16 mouse cellular contexts compared by ENCODE assay signal in genomic region chr4:34315848-34316247, GRCm38 (mm10).
DNase-seq lines count a peak whose midpoint lies in the region; ATAC-seq and TF ChIP-seq lines count a peak whose summit lies in the region.
"Had no signal": no experiment of that assay in that cellular context is flagged by ENCODE, and none has a peak within 500 bp of the region (broad histone marks: within the 10 kb centered on the region; RNA-seq: fewer than 3 reads in every experiment).

No protein-coding gene starts in this region.

- 0 out of 2 replicates have a peak, but pooled peaks cover 7% of the 10 kb centered on the region for H3K4me1 ChIP-seq in intestine, embryonic 14.5 days (replicated peaks; ENCODE audit: control insufficient read depth, insufficient read depth, low read length)
- no peaks in the 10 kb centered on the region for H3K4me1 ChIP-seq in intestine, postnatal 0 days (replicated peaks; ENCODE audit: control insufficient read depth, insufficient read depth, low read length)
- H3K4me1 ChIP-seq in lung, embryonic 14.5 days (ENCODE audit: insufficient read depth) = peaks cover 9% of the 10 kb centered on the region; the same call in 1 of the 2 replicates
- peaks cover 13% of the 10 kb centered on the region; the same call in 1 of the 2 replicates for H3K4me1 ChIP-seq in embryonic facial prominence, embryonic 14.5 days (ENCODE audit: control insufficient read depth, insufficient read depth, low read length)
- peaks cover 9% of the 10 kb centered on the region for H3K4me1 ChIP-seq in limb, embryonic 15.5 days
- H3K4me1 ChIP-seq in hindbrain, embryonic 16.5 days (ENCODE audit: control insufficient read depth, insufficient read depth, low read depth, low read length) = no peaks in the 10 kb centered on the region
- H3K4me1 ChIP-seq: forebrain, embryonic 10.5 days; heart, embryonic 12.5 days; liver, embryonic 15.5 days had no signal

- peaks cover 5% of the 10 kb centered on the region; the same call in 1 of the 2 replicates for H3K9me3 ChIP-seq in intestine, embryonic 14.5 days (ENCODE audit: control insufficient read depth, low read length)
- H3K9me3 ChIP-seq in intestine, postnatal 0 days (ENCODE audit: control insufficient read depth) = no peaks in the 10 kb centered on the region
- H3K9me3 ChIP-seq in lung, embryonic 14.5 days (ENCODE audit: low read depth, low read length) = peaks cover 2% of the 10 kb centered on the region; the same call in 1 of the 2 replicates
- H3K9me3 ChIP-seq in embryonic facial prominence, embryonic 14.5 days (ENCODE audit: control insufficient read depth, low read length) = no peaks in the 10 kb centered on the region
- H3K9me3 ChIP-seq in limb, embryonic 15.5 days = no peaks in the 10 kb centered on the region
- peaks cover 4% of the 10 kb centered on the region; the same call in 1 of the 2 replicates for H3K9me3 ChIP-seq in hindbrain, embryonic 16.5 days (ENCODE audit: control insufficient read depth, low read length)
- H3K9me3 ChIP-seq: forebrain, embryonic 10.5 days; liver, embryonic 15.5 days had no signal

- WGBS in intestine, embryonic 14.5 days = 33% methylated on average over 5 of the region's 5 CpGs
- 54% methylated on average over 5 of the region's 5 CpGs for WGBS in intestine, postnatal 0 days
- 24% methylated on average over 5 of the region's 5 CpGs for WGBS in lung, embryonic 14.5 days
- 19% methylated on average over 5 of the region's 5 CpGs for WGBS in embryonic facial prominence, embryonic 14.5 days
- WGBS in limb, embryonic 15.5 days = 12% methylated on average over 5 of the region's 5 CpGs
- WGBS in hindbrain, embryonic 16.5 days = 64% methylated on average over 5 of the region's 5 CpGs

- DNase-seq in intestine, embryonic 14.5 days (ENCODE audit: low spot score) = no peak
- DNase-seq in lung, embryonic 14.5 days = peak; percentile 64
- DNase-seq in lung, postnatal 4 days = no peak
- peak; percentile 78 for DNase-seq in embryonic facial prominence, embryonic 14.5 days (ENCODE audit: low spot score)
- DNase-seq: cerebellum, adult 11-12 months; gastrocnemius, postnatal 36 days; kidney, postnatal 25 days; thymus, postnatal 36 days had no signal

- no peak for TF ChIP-seq CTCF in intestine, postnatal 0 days (IDR thresholded peaks at IDR 0.05; ENCODE audit: low read depth)
- TF ChIP-seq CTCF in lung, embryonic 14.5 days (IDR thresholded peaks at IDR 0.05; ENCODE audit: low read depth) = no peak

- no peak overlapping the region for H3K4me2 ChIP-seq in intestine, embryonic 14.5 days (ENCODE audit: low read length)
- no peak overlapping the region for H3K4me2 ChIP-seq in intestine, postnatal 0 days (replicated peaks; ENCODE audit: low read depth)
- H3K4me2 ChIP-seq in lung, embryonic 14.5 days = no peak overlapping the region; the same call in 1 of the 2 replicates
- H3K4me2 ChIP-seq in embryonic facial prominence, embryonic 14.5 days (ENCODE audit: low read depth, low read length) = peak overlapping the region; percentile 9; the same call in 1 of the 2 replicates
- H3K4me2 ChIP-seq in limb, embryonic 15.5 days = 0 out of 2 replicates have a peak overlapping the region, but pooled peaks have one; percentile 8
- H3K4me2 ChIP-seq in hindbrain, embryonic 16.5 days (ENCODE audit: low read length) = no peak overlapping the region
- H3K4me2 ChIP-seq: heart, embryonic 12.5 days; liver, embryonic 15.5 days had no signal

- no peak for ATAC-seq in intestine, embryonic 14.5 days (replicated peaks; ENCODE audit: low FRiP score, low TSS enrichment, low read depth)
- no peak for ATAC-seq in intestine, postnatal 0 days
- ATAC-seq in lung, embryonic 14.5 days (ENCODE audit: insufficient read depth) = peak; percentile 38; the same call in 1 of the 2 replicates
- no peak; the same call in 1 of the 2 replicates for ATAC-seq in embryonic facial prominence, embryonic 14.5 days (ENCODE audit: low read depth)
- ATAC-seq in limb, embryonic 15.5 days (ENCODE audit: insufficient number of reproducible peaks, low FRiP score, low TSS enrichment, low read depth) = no peak
- no peak for ATAC-seq in cerebellum, adult (ENCODE audit: insufficient number of reproducible peaks, low FRiP score, low TSS enrichment)
- ATAC-seq in hindbrain, embryonic 16.5 days = no peak

- no peak overlapping the region for H3K4me3 ChIP-seq in intestine, embryonic 14.5 days (ENCODE audit: low read depth, low read length)
- no peak overlapping the region for H3K4me3 ChIP-seq in intestine, postnatal 0 days (ENCODE audit: low read depth, low read length)
- no peak overlapping the region for H3K4me3 ChIP-seq in lung, embryonic 14.5 days (ENCODE audit: low read depth, low read length)
- no peak overlapping the region for H3K4me3 ChIP-seq in embryonic facial prominence, embryonic 14.5 days (ENCODE audit: low read depth, low read length)
- H3K4me3 ChIP-seq in limb, embryonic 15.5 days = no peak overlapping the region
- no peak overlapping the region for H3K4me3 ChIP-seq in hindbrain, embryonic 16.5 days (ENCODE audit: low read length)
- H3K4me3 ChIP-seq: forebrain, embryonic 10.5 days; heart, embryonic 12.5 days; liver, embryonic 15.5 days; myocyte had no signal

- H3K27ac ChIP-seq in intestine, embryonic 14.5 days (ENCODE audit: low read depth) = 0 out of 2 replicates have a peak overlapping the region, but pooled peaks have one; percentile 30
- no peak overlapping the region for H3K27ac ChIP-seq in intestine, postnatal 0 days (ENCODE audit: low read depth, low read length)
- H3K27ac ChIP-seq in lung, embryonic 14.5 days (ENCODE audit: low read depth) = 0 out of 2 replicates have a peak overlapping the region, but pooled peaks have one; percentile 6
- H3K27ac ChIP-seq in embryonic facial prominence, embryonic 14.5 days (replicated peaks; ENCODE audit: low read depth, low read length) = peak overlapping the region; percentile 48
- peak overlapping the region; percentile 27 for H3K27ac ChIP-seq in limb, embryonic 15.5 days
- no peak overlapping the region for H3K27ac ChIP-seq in hindbrain, embryonic 16.5 days (ENCODE audit: low read depth, low read length)
- H3K27ac ChIP-seq: forebrain, embryonic 10.5 days; liver, embryonic 15.5 days had no signal

- no peaks in the 10 kb centered on the region for H3K36me3 ChIP-seq in intestine, embryonic 14.5 days (ENCODE audit: control insufficient read depth, insufficient read depth, low read length)
- no peaks in the 10 kb centered on the region for H3K36me3 ChIP-seq in intestine, postnatal 0 days (ENCODE audit: control insufficient read depth, insufficient read depth)
- H3K36me3 ChIP-seq in lung, embryonic 14.5 days (ENCODE audit: insufficient read depth) = no peaks in the 10 kb centered on the region
- H3K36me3 ChIP-seq in embryonic facial prominence, embryonic 14.5 days (ENCODE audit: control insufficient read depth, insufficient read depth, low read length) = no peaks in the 10 kb centered on the region
- no peaks in the 10 kb centered on the region for H3K36me3 ChIP-seq in limb, embryonic 15.5 days
- H3K36me3 ChIP-seq in hindbrain, embryonic 16.5 days (ENCODE audit: control insufficient read depth, insufficient read depth, low read length) = no peaks in the 10 kb centered on the region
- H3K36me3 ChIP-seq: forebrain, embryonic 10.5 days; heart, embryonic 12.5 days; liver, embryonic 15.5 days had no signal

- no peaks in the 10 kb centered on the region for H3K27me3 ChIP-seq in intestine, embryonic 14.5 days (replicated peaks; ENCODE audit: control insufficient read depth, insufficient read depth, low read length)
- H3K27me3 ChIP-seq in intestine, postnatal 0 days (replicated peaks; ENCODE audit: control insufficient read depth, insufficient read depth, low read length) = no peaks in the 10 kb centered on the region
- no peaks in the 10 kb centered on the region for H3K27me3 ChIP-seq in lung, embryonic 14.5 days (ENCODE audit: insufficient read depth, low read length)
- H3K27me3 ChIP-seq in embryonic facial prominence, embryonic 14.5 days (replicated peaks; ENCODE audit: control insufficient read depth, insufficient read depth, low read length) = no peaks in the 10 kb centered on the region
- no peaks in the 10 kb centered on the region for H3K27me3 ChIP-seq in limb, embryonic 15.5 days
- H3K27me3 ChIP-seq in hindbrain, embryonic 16.5 days (replicated peaks; ENCODE audit: control insufficient read depth, insufficient read depth, low read length) = no peaks in the 10 kb centered on the region
- H3K27me3 ChIP-seq: heart, embryonic 12.5 days; liver, embryonic 15.5 days had no signal

- H3K9ac ChIP-seq in intestine, embryonic 14.5 days (ENCODE audit: low read length) = no peak overlapping the region
- no peak overlapping the region for H3K9ac ChIP-seq in intestine, postnatal 0 days (ENCODE audit: low read depth, low read length)
- no peak overlapping the region for H3K9ac ChIP-seq in lung, embryonic 14.5 days
- no peak overlapping the region for H3K9ac ChIP-seq in embryonic facial prominence, embryonic 14.5 days (ENCODE audit: low read depth, low read length)
- no peak overlapping the region for H3K9ac ChIP-seq in limb, embryonic 15.5 days
- no peak overlapping the region for H3K9ac ChIP-seq in hindbrain, embryonic 16.5 days (ENCODE audit: low read depth, low read length)
- H3K9ac ChIP-seq: heart, embryonic 12.5 days; liver, embryonic 15.5 days had no signal

Comparison
In these comparisons a context has a peak if more than half of its experiments do, and no peak if none do; other contexts are left out.
1. DNase-seq: peak in lung, embryonic 14.5 days (single experiment) and embryonic facial prominence, embryonic 14.5 days (single experiment); none in intestine, embryonic 14.5 days (single experiment) and lung, postnatal 4 days (0 of 2).
2. H3K27ac ChIP-seq: peak in intestine, embryonic 14.5 days (single experiment), lung, embryonic 14.5 days (single experiment), embryonic facial prominence, embryonic 14.5 days (single experiment) and limb, embryonic 15.5 days (single experiment); none in intestine, postnatal 0 days (single experiment) and hindbrain, embryonic 16.5 days (single experiment).
3. H3K4me2 ChIP-seq: peak in embryonic facial prominence, embryonic 14.5 days (single experiment) and limb, embryonic 15.5 days (single experiment); none in intestine, embryonic 14.5 days (single experiment), intestine, postnatal 0 days (single experiment), lung, embryonic 14.5 days (single experiment) and hindbrain, embryonic 16.5 days (single experiment).